Mouse (Mus musculus): ENCODE results near the gene Olfr9. TPM values are rescaled to one million over a fixed set of nuclear protein-coding genes. Genes with fewer than 3 reads are reported as not detected.
"Not testable (repeated sequence)": the region's sequence is repeated elsewhere in the genome, so short reads cannot be mapped to it uniquely, and the experiment has no call there.

Olfr9 gene
- polyA plus RNA-seq, 1 experiment = not detected

- no peak overlapping the region for H3K4me3 ChIP-seq
- H3K79me2 ChIP-seq (ENCODE audit: control insufficient read depth, insufficient read depth) = no peaks in the 10 kb centered on the region
Observed at GRCm38 (mm10) chr10:128996523-128997040, 7.4 kb downstream of the Olfr9 start.

GRCm38 (mm10) chr10:129004032-129004920 lies 15.0 kb downstream of the Olfr9 start:
- no peak overlapping the region for H3K4me3 ChIP-seq
- H3ac ChIP-seq (ENCODE audit: control insufficient read depth, insufficient read length) = no peak overlapping the region
- no peak overlapping the region for H3K4me2 ChIP-seq (ENCODE audit: low read depth)
- no peaks in the 10 kb centered on the region for H3K27me3 ChIP-seq (ENCODE audit: control insufficient read depth, insufficient read depth, insufficient read length)
- no peaks in the 10 kb centered on the region for H3K36me3 ChIP-seq (ENCODE audit: control insufficient read depth, insufficient read depth)
- H3K79me2 ChIP-seq (ENCODE audit: control insufficient read depth, insufficient read depth) = no peaks in the 10 kb centered on the region
- no peak for TF ChIP-seq USF1 (IDR thresholded peaks at IDR 0.05; ENCODE audit: low read depth)
- no peak for TF ChIP-seq MYOD1 (IDR thresholded peaks at IDR 0.05; ENCODE audit: control insufficient read depth in 1 of 3, insufficient read length in 2 of 3, low read depth in 2 of 3)
- no peak for TF ChIP-seq POLR2A (IDR thresholded peaks at IDR 0.05; ENCODE audit: insufficient read length, low read depth)
- no peak for TF ChIP-seq MYOG (IDR thresholded peaks at IDR 0.05; ENCODE audit: control insufficient read depth in 1 of 3, insufficient read depth in 1 of 3, insufficient read length in 2 of 3, low read depth in 2 of 3)
- TF ChIP-seq TCF12 (IDR thresholded peaks at IDR 0.05; ENCODE audit: insufficient read depth, poor library complexity, severe bottlenecking) = no peak
- no peak for TF ChIP-seq MAX (IDR thresholded peaks at IDR 0.05; ENCODE audit: low read depth)
- TF ChIP-seq REST (IDR thresholded peaks at IDR 0.05; ENCODE audit: insufficient read depth, insufficient read length) = no peak
- TF ChIP-seq CEBPB (IDR thresholded peaks at IDR 0.05; ENCODE audit: insufficient read depth, poor library complexity, severe bottlenecking) = no peak
- TF ChIP-seq TCF3 (IDR thresholded peaks at IDR 0.05; ENCODE audit: insufficient read length, low read depth) = no peak
- no peak for TF ChIP-seq POLR2AphosphoS2 (IDR thresholded peaks at IDR 0.05; ENCODE audit: insufficient read length, low read depth)
- TF ChIP-seq E2F4 (IDR thresholded peaks at IDR 0.05; ENCODE audit: insufficient read depth) = no peak
- no peak for TF ChIP-seq SRF (IDR thresholded peaks at IDR 0.05; ENCODE audit: control insufficient read depth, insufficient read length, low read depth)

More at GRCm38 (mm10) chr10:128996523-128997040, 7.4 kb downstream of the Olfr9 start:
- no peak for TF ChIP-seq MYOD1 (IDR thresholded peaks at IDR 0.05; ENCODE audit: control insufficient read depth in 1 of 3, insufficient read length in 2 of 3, low read depth in 2 of 3)
- Histone ChIP-seq H3K27me3 (ENCODE audit: control insufficient read depth, insufficient read depth, insufficient read length) (no peaks in the 10 kb centered on the region), H3ac (ENCODE audit: control insufficient read depth, insufficient read length) (no peak overlapping the region), H3K36me3 (ENCODE audit: control insufficient read depth, insufficient read depth) (no peaks in the 10 kb centered on the region), H3K4me2 (ENCODE audit: low read depth) (no peak overlapping the region)

GRCm38 (mm10) chr10:129010288-129010841 lies 21.1 kb downstream of the Olfr9 start, which contains the start of gene Olfr763:
Gene Olfr763, plus strand, starts transcription at chr10:129010791.
- Histone ChIP-seq H3K27me3 (ENCODE audit: control insufficient read depth, insufficient read depth, insufficient read length) (no peaks in the 10 kb centered on the region), H3K79me2 (ENCODE audit: control insufficient read depth, insufficient read depth) (no peaks in the 10 kb centered on the region), H3K4me2 (ENCODE audit: low read depth) (no peak within 1 kb of the TSS), H3K36me3 (ENCODE audit: control insufficient read depth, insufficient read depth) (no peaks in the 10 kb centered on the region), H3ac (ENCODE audit: control insufficient read depth, insufficient read length) (no peak within 1 kb of the TSS), H3K4me3 (no peak within 1 kb of the TSS)
- TF ChIP-seq MYOG (IDR thresholded peaks at IDR 0.05; ENCODE audit: control insufficient read depth in 1 of 3, insufficient read depth in 1 of 3, insufficient read length in 2 of 3, low read depth in 2 of 3) (no peak), MAX (IDR thresholded peaks at IDR 0.05; ENCODE audit: low read depth) (no peak), CEBPB (IDR thresholded peaks at IDR 0.05; ENCODE audit: insufficient read depth, poor library complexity, severe bottlenecking) (no peak), MYOD1 (IDR thresholded peaks at IDR 0.05; ENCODE audit: control insufficient read depth in 1 of 3, insufficient read length in 2 of 3, low read depth in 2 of 3) (no peak)

GRCm38 (mm10) chr10:129011511-129011910 lies 22.3 kb downstream of the Olfr9 start:
- not testable (repeated sequence) for H3K79me2 ChIP-seq (ENCODE audit: control insufficient read depth, insufficient read depth); H3K36me3 ChIP-seq (ENCODE audit: control insufficient read depth, insufficient read depth)

GRCm38 (mm10) chr10:129014477-129014876 lies 25.2 kb downstream of the Olfr9 start:
- no peaks in the 10 kb centered on the region for H3K27me3 ChIP-seq (ENCODE audit: control insufficient read depth, insufficient read depth, insufficient read length)
- H3K79me2 ChIP-seq (ENCODE audit: control insufficient read depth, insufficient read depth) = no peaks in the 10 kb centered on the region
- no peaks in the 10 kb centered on the region for H3K36me3 ChIP-seq (ENCODE audit: control insufficient read depth, insufficient read depth)
- H3ac ChIP-seq (ENCODE audit: control insufficient read depth, insufficient read length) = no peak overlapping the region
- H3K4me3 ChIP-seq = no peak overlapping the region
- TF ChIP-seq CEBPB (IDR thresholded peaks at IDR 0.05; ENCODE audit: insufficient read depth, poor library complexity, severe bottlenecking) (no peak), TCF12 (IDR thresholded peaks at IDR 0.05; ENCODE audit: insufficient read depth, poor library complexity, severe bottlenecking) (no peak), REST (IDR thresholded peaks at IDR 0.05; ENCODE audit: insufficient read depth, insufficient read length) (no peak), POLR2AphosphoS2 (IDR thresholded peaks at IDR 0.05; ENCODE audit: insufficient read length, low read depth) (no peak), E2F4 (IDR thresholded peaks at IDR 0.05; ENCODE audit: insufficient read depth) (no peak), MYOG (IDR thresholded peaks at IDR 0.05; ENCODE audit: control insufficient read depth in 1 of 3, insufficient read depth in 1 of 3, insufficient read length in 2 of 3, low read depth in 2 of 3) (no peak), MYOD1 (IDR thresholded peaks at IDR 0.05; ENCODE audit: control insufficient read depth in 1 of 3, insufficient read length in 2 of 3, low read depth in 2 of 3) (no peak), MAX (IDR thresholded peaks at IDR 0.05; ENCODE audit: low read depth) (no peak), USF1 (IDR thresholded peaks at IDR 0.05; ENCODE audit: low read depth) (no peak), TCF3 (IDR thresholded peaks at IDR 0.05; ENCODE audit: insufficient read length, low read depth) (no peak), SRF (IDR thresholded peaks at IDR 0.05; ENCODE audit: control insufficient read depth, insufficient read length, low read depth) (no peak), POLR2A (IDR thresholded peaks at IDR 0.05; ENCODE audit: insufficient read length, low read depth) (no peak)
- no peak overlapping the region for H3K4me2 ChIP-seq (ENCODE audit: low read depth)

More at GRCm38 (mm10) chr10:129011511-129011910, 22.3 kb downstream of the Olfr9 start:
- H3ac ChIP-seq (ENCODE audit: control insufficient read depth, insufficient read length); H3K27me3 ChIP-seq (ENCODE audit: control insufficient read depth, insufficient read depth, insufficient read length); H3K4me2 ChIP-seq (ENCODE audit: low read depth); H3K4me3 ChIP-seq: not testable (repeated sequence)

Data from myocyte (in vitro differentiated cells).